Mouse (Mus musculus) lung, adult 2 months (tissue): Measurements from ENCODE around the gene Notch3. TPM values are rescaled to one million over a fixed set of nuclear protein-coding genes. Genes with fewer than 3 reads are reported as not detected.
"Not testable (repeated sequence)": the region's sequence is repeated elsewhere in the genome, so short reads cannot be mapped to it uniquely, and the experiment has no call there.

ENCODE experiments used
- DNase-seq: peaks from one replicate; pipeline ENCODE4 v3.0.0; 2022
- H3K4me1 ChIP-seq: fragments of 200-500 bp; 2 replicates; pipeline ENCODE4 v1.6.1; 2011; ENCODE audit warnings: low read length; ENCODE audit not compliant: control insufficient read depth, insufficient read depth
- H3K4me3 ChIP-seq: fragments of 200-500 bp; replicated peaks from 2 replicates; pipeline ENCODE3; 2011; ENCODE audit warnings: low read depth, mild to moderate bottlenecking, control low read depth, low read length; ENCODE audit errors: extremely low read depth
- CTCF ChIP-seq: fragments of 200-500 bp; IDR thresholded peaks from 2 replicates; pipeline ENCODE4 v1.5.1; 2011; ENCODE audit warnings: mild to moderate bottlenecking, low read length, control low read depth; ENCODE audit not compliant: insufficient read depth
- POLR2A ChIP-seq: fragments of 200-500 bp; IDR thresholded peaks from 2 replicates; pipeline ENCODE4 v1.6.1; 2011; ENCODE audit warnings: low read depth, mild to moderate bottlenecking, control low read depth, low read length, borderline replicate concordance; ENCODE audit errors: extremely low read depth
- WGBS: fragments of 180-500 bp; shearing (Covaris S2); methylation state at CpG from one replicate; pipeline ENCODE4 v1.1.7; 2018; 5-methylcytosine and 5-hydroxymethylcytosine counted together
- polyA plus RNA-seq: library from polyadenylated mRNA; depleted of rRNA; stranded (reverse); fragments of >200 nt; gene quantifications from 2 replicates; pipeline ENCODE4 v1.2.3, GENCODE M21; 2012

Notch3 gene
- polyA plus RNA-seq, 1 experiment: 107 TPM

GRCm38 (mm10) chr17:32120771-32121532, 45.7 kb downstream of the Notch3 start:
- H3K4me1 ChIP-seq: peaks cover 16% of the 10 kb centered on the region
- no peak for DNase-seq
- WGBS: 67% methylated on average over 9 of the region's 9 CpGs
- no peak for TF ChIP-seq CTCF
- TF ChIP-seq POLR2A: no peak
- no peak overlapping the region for H3K4me3 ChIP-seq

- no peak for DNase-seq
- TF ChIP-seq CTCF (no peak), POLR2A (no peak)
- WGBS: 54% methylated on average over 16 of the region's 16 CpGs
- no peak overlapping the region for H3K4me3 ChIP-seq
- H3K4me1 ChIP-seq: peaks cover 18% of the 10 kb centered on the region
Measured at GRCm38 (mm10) chr17:32119196-32119595, 47.5 kb downstream of the Notch3 start.

- TF ChIP-seq CTCF (0 out of 2 replicates have a peak, but pooled peaks have one; percentile 3), POLR2A (no peak)
- Histone ChIP-seq H3K4me1 (peaks cover 18% of the 10 kb centered on the region), H3K4me3 (no peak overlapping the region)
- DNase-seq: no peak
- WGBS: 19% methylated on average over 3 of the region's 3 CpGs
Measured at GRCm38 (mm10) chr17:32118484-32118883, 48.2 kb downstream of the Notch3 start.

- 13% methylated on average over 13 of the region's 13 CpGs for WGBS
- not testable (repeated sequence) for H3K4me3 ChIP-seq, DNase-seq
- H3K4me1 ChIP-seq: peaks cover 18% of the 10 kb centered on the region
Measured at GRCm38 (mm10) chr17:32117872-32118421, 48.7 kb downstream of the Notch3 start.

- Histone ChIP-seq H3K4me3 (no peak overlapping the region), H3K4me1 (peaks cover 15% of the 10 kb centered on the region)
- TF ChIP-seq POLR2A (no peak), CTCF (no peak)
- 40% methylated on average over 5 of the region's 5 CpGs for WGBS
- DNase-seq: no peak
Measured at GRCm38 (mm10) chr17:32117287-32117871, 49.3 kb downstream of the Notch3 start.

- 73% methylated on average over 6 of the region's 6 CpGs for WGBS
- DNase-seq: no peak
- Histone ChIP-seq H3K4me1 (peaks cover 15% of the 10 kb centered on the region), H3K4me3 (no peak overlapping the region)
- TF ChIP-seq POLR2A: no peak
- TF ChIP-seq CTCF: no peak
Measured at GRCm38 (mm10) chr17:32116586-32117286, 49.9 kb downstream of the Notch3 start.

GRCm38 (mm10) chr17:32114486-32114885, 52.2 kb downstream of the Notch3 start:
- 74% methylated on average over 5 of the region's 5 CpGs for WGBS
- H3K4me1 ChIP-seq: peaks cover 13% of the 10 kb centered on the region
- DNase-seq, H3K4me3 ChIP-seq: not testable (repeated sequence)

- peak; percentile 61 for DNase-seq
- TF ChIP-seq CTCF: no peak
- peak; percentile 20; the same call in 1 of the 2 replicates for TF ChIP-seq POLR2A
- Histone ChIP-seq H3K4me1 (peaks cover 13% of the 10 kb centered on the region), H3K4me3 (peak overlapping the region; percentile 53)
- 4% methylated on average over 56 of the region's 56 CpGs for WGBS
Measured at GRCm38 (mm10) chr17:32113523-32114421, 52.9 kb downstream of the Notch3 start.

- DNase-seq: no peak
- Histone ChIP-seq H3K4me1 (peaks cover 12% of the 10 kb centered on the region), H3K4me3 (no peak overlapping the region)
- 34% methylated on average over 8 of the region's 8 CpGs for WGBS
- TF ChIP-seq CTCF: no peak
- no peak for TF ChIP-seq POLR2A
Measured at GRCm38 (mm10) chr17:32113255-32113522, 53.5 kb downstream of the Notch3 start.
